In the genomic region with DNA sequence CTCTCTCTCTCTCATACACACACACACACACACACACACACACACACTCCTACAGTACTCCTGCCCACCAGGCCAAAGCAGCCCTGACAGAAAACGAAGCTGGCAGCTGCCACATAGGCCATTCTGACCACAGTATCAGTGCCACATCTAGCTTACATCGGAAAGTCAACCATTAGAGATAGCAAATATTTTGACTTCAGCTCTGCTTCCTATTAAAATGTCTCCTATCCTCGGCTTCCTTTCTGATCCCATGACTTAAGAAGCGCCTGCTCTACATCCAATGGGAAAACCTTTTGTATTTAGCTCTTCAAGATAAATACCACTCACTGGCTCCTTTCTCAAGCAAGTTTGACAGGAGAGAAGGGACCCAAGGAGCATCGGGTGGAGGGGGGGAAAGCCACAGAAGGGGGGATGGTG, we compare ENCODE assay signal across 8 mouse cellular contexts. TPM values are rescaled to one million over a fixed set of nuclear protein-coding genes. Genes with fewer than 3 reads are reported as not detected.
A peak's percentile ranks its signal among the peaks of the same experiment; 100 is the strongest.
DNase-seq lines count a peak whose midpoint lies in the region; ATAC-seq lines count a peak whose summit lies in the region.

No protein-coding gene starts in this region.

- 0 out of 2 replicates have a peak, but pooled peaks cover 11% of the 10 kb centered on the region for H3K27me3 ChIP-seq in embryonic facial prominence, embryonic 12.5 days
- peaks cover 22% of the 10 kb centered on the region for H3K27me3 ChIP-seq in limb, embryonic 10.5 days (ENCODE audit: low read depth, poor library complexity, severe bottlenecking)
- no peaks in the 10 kb centered on the region for H3K27me3 ChIP-seq in neural tube, embryonic 15.5 days (replicated peaks)

- no peaks in the 10 kb centered on the region for H3K9me3 ChIP-seq in embryonic facial prominence, embryonic 12.5 days
- H3K9me3 ChIP-seq in limb, embryonic 10.5 days (replicated peaks), result no peaks in the 10 kb centered on the region
- H3K9me3 ChIP-seq in neural tube, embryonic 15.5 days (replicated peaks), result no peaks in the 10 kb centered on the region

- peak overlapping the region; percentile 94 for H3K4me2 ChIP-seq in embryonic facial prominence, embryonic 12.5 days (replicated peaks)
- peak overlapping the region; percentile 66 for H3K4me2 ChIP-seq in neural tube, embryonic 15.5 days

- peak; percentile 43 to 74 for DNase-seq in left cerebral cortex, postnatal 25 days (ENCODE audit: low spot score in 2 of 2)
- DNase-seq in left cerebral cortex, postnatal 4 days, result no peak
- DNase-seq in limb, embryonic 10.5 days (ENCODE audit: low spot score), result no peak
- no peak for DNase-seq in urinary bladder, postnatal 36 days (ENCODE audit: low spot score in 2 of 2)
- no peak for DNase-seq in kidney, adult 18-20 months

- ATAC-seq in embryonic facial prominence, embryonic 12.5 days (ENCODE audit: insufficient number of reproducible peaks, insufficient read depth, low FRiP score, low TSS enrichment), result no peak
- ATAC-seq in neural tube, embryonic 15.5 days (ENCODE audit: low FRiP score), result no peak
- no peak for ATAC-seq in monocyte, adult 5-6 weeks (replicated peaks; ENCODE audit: insufficient number of reproducible peaks, low FRiP score, low TSS enrichment, poor library complexity, severe bottlenecking)

- intact Hi-C loops in left cerebral cortex, postnatal 25 days (cut with DNase I), result loop anchor here (1.0 kb wide), 1 partner anchor 11 kb away; no protein-coding TSS in a partner anchor
- intact Hi-C loops in left cerebral cortex, postnatal 4 days (cut with DNase I), result no loop called here

- WGBS in embryonic facial prominence, embryonic 12.5 days, result 59% methylated on average over 5 of the region's 5 CpGs
- WGBS in limb, embryonic 10.5 days, result 80% methylated on average over 5 of the region's 5 CpGs
- 36% methylated on average over 5 of the region's 5 CpGs for WGBS in neural tube, embryonic 15.5 days

- H3K27ac ChIP-seq in embryonic facial prominence, embryonic 12.5 days, result no peak overlapping the region
- H3K27ac ChIP-seq in limb, embryonic 10.5 days, result no peak overlapping the region
- peak overlapping the region; percentile 91 for H3K27ac ChIP-seq in neural tube, embryonic 15.5 days (replicated peaks)

- peak overlapping the region; percentile 65; the same call in 1 of the 2 replicates for H3K4me3 ChIP-seq in embryonic facial prominence, embryonic 12.5 days
- peak overlapping the region; percentile 85; the same call in 1 of the 2 replicates for H3K4me3 ChIP-seq in limb, embryonic 10.5 days
- H3K4me3 ChIP-seq in neural tube, embryonic 15.5 days (replicated peaks), result peak overlapping the region; percentile 86

- H3K36me3 ChIP-seq in embryonic facial prominence, embryonic 12.5 days, result no peaks in the 10 kb centered on the region
- no peaks in the 10 kb centered on the region for H3K36me3 ChIP-seq in limb, embryonic 10.5 days
- H3K36me3 ChIP-seq in neural tube, embryonic 15.5 days, result no peaks in the 10 kb centered on the region

- peaks cover 18% of the 10 kb centered on the region for H3K4me1 ChIP-seq in embryonic facial prominence, embryonic 12.5 days
- H3K4me1 ChIP-seq in limb, embryonic 10.5 days, result peaks cover 36% of the 10 kb centered on the region
- peaks cover 57% of the 10 kb centered on the region for H3K4me1 ChIP-seq in neural tube, embryonic 15.5 days

- no peak overlapping the region for H3K9ac ChIP-seq in embryonic facial prominence, embryonic 12.5 days
- H3K9ac ChIP-seq in neural tube, embryonic 15.5 days (replicated peaks), result peak overlapping the region; percentile 82

RNA-seq across cellular contexts. Expression of a gene that starts 2.0 kb away (rescaled TPM):
- 100 to 1,000 TPM; 510 to 532 TPM for total RNA-seq in left cerebral cortex, postnatal 25 days (2021)
- 100 to 1,000 TPM; 212 to 214 TPM for total RNA-seq in left cerebral cortex, postnatal 4 days (2021)
- polyA plus RNA-seq in embryonic facial prominence, embryonic 12.5 days (2016; fragmentation: Nextera tagmentation; extraction: Ambion mirVana), result 16.0 and 19.2 TPM in 2 replicates
- polyA plus RNA-seq in limb, embryonic 10.5 days (2016; fragmentation: Nextera tagmentation; extraction: Ambion mirVana), result 9.7 and 14.7 TPM in 2 replicates
- 88.0 and 91.1 TPM in 2 replicates for polyA plus RNA-seq in neural tube, embryonic 15.5 days (2015; fragmentation: Nextera tagmentation; extraction: Ambion mirVana)
- 120 to 188 TPM (median 136 TPM) in 3 replicates for total RNA-seq in monocyte, adult 5-6 weeks (2017)

Comparison
In these comparisons a context has a peak if more than half of its experiments do, and no peak if none do; other contexts are left out.
1. DNase-seq: peak in left cerebral cortex, postnatal 25 days (2 of 2); none in left cerebral cortex, postnatal 4 days (single experiment), limb, embryonic 10.5 days (single experiment), urinary bladder, postnatal 36 days (0 of 2) and kidney, adult 18-20 months (single experiment).
2. Peak in every context shown above with its lines, with median percentiles within 50 percentile points of each other: H3K4me3 ChIP-seq.